Mouse (Mus musculus): ENCODE results near the gene Syngr2.

Syngr2 gene

DNA sequence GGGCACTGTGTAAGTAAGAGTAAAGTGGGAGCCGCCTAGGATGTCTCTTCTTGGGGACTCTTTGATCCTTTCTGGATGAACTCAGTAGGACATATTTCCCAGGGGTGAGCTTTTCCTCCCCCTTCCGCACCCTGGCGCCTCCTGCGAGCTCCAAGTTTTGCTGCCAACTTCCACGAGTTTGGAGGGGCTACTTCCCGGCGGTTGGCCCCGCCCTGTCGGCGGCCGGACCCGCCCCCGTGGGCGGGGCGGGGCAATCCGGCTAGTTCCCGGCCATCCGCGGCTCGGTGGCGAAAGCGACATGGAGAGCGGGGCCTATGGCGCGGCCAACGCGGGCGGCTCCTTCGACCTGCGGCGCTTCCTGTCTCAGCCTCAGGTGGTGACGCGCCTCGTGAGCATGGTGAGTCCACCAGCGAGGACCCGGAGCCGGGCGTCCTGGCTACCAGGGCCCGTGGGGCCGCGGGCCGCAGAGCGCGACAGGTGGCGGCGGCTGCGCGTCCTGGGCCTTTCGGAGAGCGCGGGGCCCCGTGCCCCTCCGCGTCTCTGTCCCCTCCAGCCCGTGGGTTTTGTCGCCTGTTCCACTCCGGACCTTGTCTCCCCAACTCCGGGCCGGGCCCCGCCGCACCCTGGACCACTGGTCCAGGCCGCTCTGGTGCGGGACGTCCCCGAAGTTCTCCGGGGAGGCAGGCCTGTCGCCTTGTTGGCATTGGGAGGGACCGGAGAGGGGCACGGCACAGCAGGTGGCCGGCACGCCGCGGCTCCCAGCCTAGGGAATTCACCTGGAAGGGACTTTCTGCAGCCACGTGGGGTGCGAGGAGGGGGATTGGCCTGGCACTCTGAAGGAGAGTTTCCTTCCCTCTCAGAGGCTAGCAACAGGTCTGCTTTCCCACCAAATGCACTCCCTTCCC lies at the start of gene Syngr2, which contains the start of gene Gm20708:
Gene Syngr2, plus strand, starts transcription at position 262 of the 905 bp plus-strand sequence.
Gene Gm20708, plus strand, starts transcription at position 262 of the 905 bp plus-strand sequence.
- DNase-seq (ENCODE audit: extremely low spot score, low read depth, low spot score) = no peak

DNA sequence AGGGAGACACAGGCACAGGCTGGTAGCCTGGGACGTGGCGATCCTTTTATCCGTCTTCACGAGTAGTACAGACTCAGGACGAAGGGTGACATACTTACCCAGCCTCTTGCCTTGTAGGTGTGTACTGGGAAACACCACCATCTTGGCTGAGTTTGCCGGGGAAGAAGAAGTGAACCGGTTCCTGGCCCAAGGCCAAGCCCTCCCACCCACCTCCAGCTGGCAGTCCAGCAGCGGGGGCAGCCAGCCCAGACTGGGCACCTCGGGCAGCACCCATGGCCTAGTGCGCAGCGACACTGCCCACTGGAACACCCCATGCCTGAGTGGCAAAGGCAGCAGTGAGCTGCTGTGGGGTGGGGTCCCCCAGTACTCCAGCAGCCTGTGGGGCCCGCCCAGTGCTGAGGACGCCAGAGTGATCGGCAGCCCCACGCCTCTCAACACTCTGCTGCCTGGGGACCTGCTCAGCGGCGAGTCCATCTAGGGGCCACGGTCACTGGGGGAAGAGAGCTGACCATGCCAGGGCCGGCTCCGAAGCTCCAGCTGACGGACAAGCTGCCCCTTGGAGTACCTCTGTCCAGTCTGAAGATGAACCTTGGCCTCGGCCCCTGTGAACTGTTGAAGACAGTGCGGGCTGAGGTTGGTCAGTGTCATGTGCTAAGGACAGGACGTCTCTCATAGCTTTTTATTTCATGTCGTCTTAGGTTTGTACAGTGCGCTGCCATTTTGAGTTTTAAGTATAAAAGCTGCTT lies 48.9 kb upstream of the Syngr2 start:
- DNase-seq (ENCODE audit: extremely low spot score, low read depth, low spot score) = no peak

DNA sequence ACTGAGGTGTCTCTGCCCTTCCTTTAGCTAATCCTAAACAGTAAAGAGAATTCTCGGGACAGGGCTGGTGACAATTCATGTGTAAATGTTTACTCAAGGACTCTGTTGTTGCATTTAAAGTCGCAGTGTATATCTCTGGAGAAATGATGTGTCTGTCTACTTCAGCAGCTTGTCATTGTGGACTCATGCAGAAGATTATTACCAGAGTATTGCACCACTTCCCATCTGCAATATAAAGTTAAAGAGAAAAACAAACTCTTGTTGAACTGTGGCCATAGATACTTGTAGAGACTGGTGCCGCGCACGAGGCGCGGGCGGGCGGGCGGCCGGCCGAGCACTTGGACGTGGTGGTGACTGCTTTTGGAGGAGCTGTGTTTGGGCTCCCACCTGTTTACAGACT lies 47.7 kb upstream of the Syngr2 start:
- no peak for DNase-seq (ENCODE audit: extremely low spot score, low read depth, low spot score)

DNA sequence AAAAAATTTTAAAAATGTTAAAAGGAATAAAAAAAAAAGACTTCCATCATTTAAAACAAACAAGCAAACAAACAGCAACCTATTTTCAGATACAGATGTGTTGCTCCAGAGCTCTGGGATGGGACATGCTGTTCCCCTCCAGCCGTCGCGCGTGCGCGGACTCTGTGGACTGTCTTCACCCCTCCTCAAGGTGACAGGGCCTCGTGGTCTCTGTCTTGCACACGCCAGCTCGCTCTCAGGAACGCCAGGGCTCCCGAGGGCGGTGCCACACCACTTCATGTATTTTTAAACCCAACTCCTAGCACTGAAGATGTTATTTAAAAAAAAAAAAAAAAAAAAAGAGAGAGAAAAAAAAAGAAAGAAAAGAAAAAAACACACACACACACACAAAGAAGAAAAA lies 47.2 kb upstream of the Syngr2 start:
- no peak for DNase-seq (ENCODE audit: extremely low spot score, low read depth, low spot score)

DNA sequence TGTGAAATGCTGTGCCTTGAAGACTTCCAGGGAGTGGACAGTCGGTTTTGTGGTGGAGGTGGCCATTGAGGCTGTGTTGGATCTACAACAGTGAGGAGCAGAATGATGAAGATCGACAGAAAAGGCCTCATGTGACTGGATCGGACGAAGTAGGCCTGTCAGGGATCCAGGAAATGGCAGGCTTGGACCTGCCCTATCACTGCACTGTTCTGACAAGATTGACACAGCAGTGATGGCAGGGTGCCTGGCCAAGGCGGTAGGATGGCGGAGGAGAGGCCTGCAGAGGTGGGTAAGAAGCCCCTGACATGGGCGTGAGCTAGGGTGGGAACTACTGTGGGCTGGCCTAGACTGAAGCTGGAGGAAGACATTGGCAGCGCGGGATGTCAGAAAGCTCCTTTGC lies 45.1 kb upstream of the Syngr2 start:
- DNase-seq (ENCODE audit: extremely low spot score, low read depth, low spot score) = no peak

DNA sequence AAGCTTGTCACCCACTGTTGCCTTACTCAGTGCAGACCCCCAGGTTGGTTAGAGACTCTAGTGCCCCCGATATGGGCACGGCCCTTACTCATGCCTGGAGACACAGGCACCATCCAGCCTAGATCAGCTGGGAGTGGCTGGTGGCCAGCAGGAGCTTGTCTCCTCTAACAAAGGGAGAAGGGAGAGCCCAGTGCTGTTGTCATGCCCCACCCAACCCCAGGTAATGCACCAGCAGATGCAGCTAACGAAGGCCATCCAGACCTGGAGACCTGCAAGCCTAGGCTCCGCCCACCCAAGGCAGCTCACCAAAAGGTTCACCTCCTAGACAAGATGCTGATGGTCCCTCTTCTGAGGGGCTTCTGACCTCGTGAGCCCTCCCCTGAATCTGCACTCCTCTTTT lies 44.1 kb upstream of the Syngr2 start:
- DNase-seq (ENCODE audit: extremely low spot score, low read depth, low spot score) = no peak

DNA sequence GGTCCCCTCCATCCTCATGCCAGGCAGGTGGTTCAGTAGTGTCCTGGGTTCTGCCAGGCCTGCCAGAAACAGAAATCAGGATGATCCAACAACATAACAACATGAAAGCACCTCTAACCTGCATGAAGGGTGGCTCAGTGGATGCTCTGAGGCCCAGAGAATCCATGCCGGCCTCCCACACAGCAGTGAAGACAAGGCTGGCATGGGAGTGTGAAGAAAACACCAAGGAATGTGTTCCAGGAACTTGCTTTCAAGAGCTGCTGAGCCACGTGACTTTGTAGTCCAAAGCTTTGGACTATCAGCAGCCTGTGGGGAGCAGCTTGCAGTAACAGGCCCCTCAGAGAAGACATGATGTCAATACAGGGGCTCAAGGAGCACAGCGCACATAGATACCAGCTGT lies 43.2 kb upstream of the Syngr2 start:
- no peak for DNase-seq (ENCODE audit: extremely low spot score, low read depth, low spot score)

DNA sequence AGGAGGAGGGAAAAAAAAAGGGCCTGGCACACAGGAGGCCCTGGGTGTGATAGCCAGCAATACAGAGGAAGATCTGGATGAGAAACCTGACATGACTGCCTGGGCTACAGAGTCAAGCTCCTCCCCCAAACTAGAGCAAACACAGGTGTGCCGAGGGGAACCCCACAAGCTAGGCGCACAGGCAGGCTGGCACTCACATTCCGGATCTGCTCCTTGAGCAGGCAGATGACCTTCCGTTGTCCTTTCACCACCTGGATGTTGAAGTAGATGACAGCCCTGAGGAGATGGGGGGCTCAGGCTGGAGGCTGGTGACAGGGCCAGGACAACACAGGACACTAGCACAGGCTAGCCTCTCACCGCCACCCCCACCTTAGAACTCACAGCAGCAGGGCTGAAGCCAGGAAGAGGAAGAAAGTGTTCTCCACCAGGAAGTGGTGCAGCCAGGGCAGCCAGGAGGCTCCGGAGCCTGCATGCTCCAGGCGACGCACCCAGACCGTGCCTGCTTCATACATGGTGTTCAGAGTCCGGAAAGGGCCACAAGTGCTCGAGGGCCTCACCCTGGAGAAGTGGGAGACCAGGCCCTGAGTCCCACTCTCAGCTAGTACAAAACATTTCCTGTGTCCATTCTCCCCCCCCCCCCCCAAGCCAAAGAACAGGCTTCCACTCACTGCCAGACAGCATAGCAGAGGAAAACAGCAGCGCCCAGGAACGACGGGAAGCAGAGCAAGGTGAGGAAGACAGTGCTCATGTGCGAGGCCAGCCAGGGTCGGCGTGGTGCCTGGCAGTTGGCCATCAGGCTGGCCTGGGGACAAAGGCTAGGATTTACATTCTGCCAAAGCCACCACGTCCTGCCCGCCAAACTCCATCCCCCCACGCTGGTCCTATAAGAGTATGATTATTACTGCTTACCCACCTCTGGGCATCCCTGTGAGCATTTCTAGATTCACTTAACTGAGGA lies 40.5 kb upstream of the Syngr2 start:
- no peak for DNase-seq (ENCODE audit: extremely low spot score, low read depth, low spot score)

DNA sequence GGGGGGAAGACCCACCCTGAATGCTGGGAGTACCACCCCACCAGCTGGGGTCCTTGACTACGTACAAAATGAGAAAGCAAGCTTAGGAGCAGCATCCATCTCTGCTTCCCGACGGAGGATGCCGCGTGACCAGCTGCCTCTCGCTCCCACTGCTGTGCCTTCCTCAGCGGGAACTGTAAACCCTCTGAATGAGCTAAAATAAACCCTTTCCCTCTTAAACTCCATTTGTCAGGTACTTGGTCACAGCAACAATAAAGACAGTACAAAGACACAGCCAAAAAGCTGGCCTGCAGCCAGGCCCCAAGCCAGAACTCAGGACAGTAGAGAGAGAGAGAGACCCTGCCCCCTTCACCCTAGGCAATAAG lies 39.8 kb upstream of the Syngr2 start:
- DNase-seq (ENCODE audit: extremely low spot score, low read depth, low spot score) = no peak

DNA sequence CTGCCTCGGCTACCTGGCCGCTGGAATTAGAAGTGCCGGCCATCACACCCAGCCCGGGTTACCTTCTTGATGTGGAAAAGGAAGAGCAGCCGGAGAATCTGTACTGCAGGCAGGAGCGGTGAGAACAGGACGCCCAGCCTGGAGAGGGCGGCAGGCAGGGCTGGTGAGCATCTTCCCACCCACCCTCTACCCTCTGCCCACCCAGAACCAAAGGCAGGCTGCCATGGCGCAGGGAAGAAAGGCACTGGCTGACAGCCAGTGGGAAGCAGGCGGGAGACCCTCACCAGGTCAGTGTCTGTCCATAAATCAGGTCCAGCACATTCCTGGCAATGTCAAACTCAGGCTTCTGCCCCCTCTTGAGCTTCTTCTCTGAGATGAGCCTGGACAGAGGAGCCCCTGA lies 39.1 kb upstream of the Syngr2 start:
- DNase-seq (ENCODE audit: extremely low spot score, low read depth, low spot score) = no peak

DNA sequence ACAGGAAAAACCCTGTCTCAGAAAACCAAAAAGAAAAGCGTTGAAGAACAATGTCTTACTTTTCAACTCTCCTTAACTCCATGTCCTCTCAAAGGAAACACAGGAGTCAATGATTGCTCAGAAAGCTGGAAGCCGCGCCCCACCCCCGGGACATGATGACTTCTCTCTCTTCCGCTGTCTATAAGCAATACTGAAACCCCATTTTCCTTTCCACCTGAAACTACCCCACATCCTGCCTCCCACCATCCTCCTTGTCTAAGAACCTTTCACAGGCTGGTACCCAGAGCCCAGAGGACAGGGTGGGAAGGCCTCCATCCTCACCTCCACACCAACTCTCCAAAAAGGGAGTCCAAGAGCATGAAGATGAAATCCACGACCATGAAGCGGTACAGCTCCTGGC lies 37.1 kb upstream of the Syngr2 start:
- DNase-seq (ENCODE audit: extremely low spot score, low read depth, low spot score) = no peak

DNA sequence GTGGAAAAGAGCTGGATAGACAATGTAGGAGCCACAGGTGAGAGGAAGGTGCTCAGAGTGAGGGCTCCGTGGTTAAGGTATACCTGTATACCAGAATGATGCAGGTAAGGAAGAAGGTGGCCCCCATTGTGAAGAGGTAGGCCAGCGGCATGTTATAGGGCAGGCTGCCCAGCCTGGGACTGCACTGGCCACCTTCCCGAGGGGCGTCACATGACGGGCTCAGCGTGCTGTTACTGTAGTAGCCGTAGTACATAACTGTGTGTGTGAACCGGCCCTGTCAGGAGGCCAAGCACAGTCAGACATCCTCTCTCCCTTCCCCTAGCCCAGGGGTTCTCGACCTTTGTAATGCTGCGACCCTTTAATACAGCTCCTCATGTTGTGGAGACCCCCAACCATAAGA lies 34.5 kb upstream of the Syngr2 start:
- no peak for DNase-seq (ENCODE audit: extremely low spot score, low read depth, low spot score)

DNA sequence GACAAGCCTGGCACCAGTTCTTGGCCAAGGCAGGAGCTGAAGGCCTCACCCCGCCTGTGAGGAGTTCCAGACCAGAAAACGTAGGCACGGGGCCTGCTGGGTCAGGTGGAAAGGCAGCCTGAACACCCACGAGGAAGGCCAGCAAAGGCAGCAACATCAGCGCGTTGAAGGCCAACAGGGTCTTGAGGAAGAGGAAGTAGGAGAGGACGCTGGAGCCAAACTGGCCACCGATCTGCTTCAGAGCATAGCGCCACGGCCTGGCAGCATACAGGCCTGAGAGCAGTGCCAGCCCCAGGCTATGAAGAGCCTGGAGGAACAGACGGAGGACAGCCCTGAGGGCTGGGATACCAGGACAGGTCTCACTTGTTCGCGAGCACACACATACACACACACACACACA lies 33.9 kb upstream of the Syngr2 start:
- no peak for DNase-seq (ENCODE audit: extremely low spot score, low read depth, low spot score)

DNA sequence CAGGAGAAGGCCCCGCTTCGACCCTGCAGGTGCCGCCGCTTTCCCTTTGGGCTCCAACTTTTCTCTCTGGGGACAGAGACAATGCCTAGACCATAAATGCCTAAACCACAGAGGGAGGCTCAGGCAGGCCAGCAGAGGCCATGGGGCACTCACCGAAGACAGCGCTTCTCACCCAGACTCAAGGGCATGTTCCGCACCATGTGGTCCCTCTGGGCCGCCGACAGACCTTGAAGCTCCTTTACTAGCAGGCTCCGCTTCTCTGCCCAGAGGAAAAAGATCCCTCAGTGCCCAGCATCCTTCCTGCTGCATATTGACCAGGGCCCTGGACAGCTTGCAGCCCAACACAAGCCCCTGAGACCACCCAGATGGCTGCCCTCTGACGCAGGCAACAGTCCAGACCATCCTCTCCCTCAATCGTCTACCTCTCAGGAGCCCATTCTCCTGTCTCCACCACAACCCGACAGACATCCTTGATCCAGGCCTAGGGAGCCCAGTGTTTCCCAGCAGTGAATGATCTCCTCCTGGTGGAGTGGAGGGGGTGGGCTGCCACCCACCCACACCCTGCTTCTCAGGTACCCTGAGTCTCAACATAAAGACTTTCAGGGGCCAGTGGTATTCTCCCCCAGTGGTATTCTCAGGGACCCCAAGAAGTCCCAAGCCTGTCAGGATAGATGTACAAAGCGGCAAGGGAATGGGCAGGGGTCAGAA lies 33.2 kb upstream of the Syngr2 start:
- DNase-seq (ENCODE audit: extremely low spot score, low read depth, low spot score) = no peak

DNA sequence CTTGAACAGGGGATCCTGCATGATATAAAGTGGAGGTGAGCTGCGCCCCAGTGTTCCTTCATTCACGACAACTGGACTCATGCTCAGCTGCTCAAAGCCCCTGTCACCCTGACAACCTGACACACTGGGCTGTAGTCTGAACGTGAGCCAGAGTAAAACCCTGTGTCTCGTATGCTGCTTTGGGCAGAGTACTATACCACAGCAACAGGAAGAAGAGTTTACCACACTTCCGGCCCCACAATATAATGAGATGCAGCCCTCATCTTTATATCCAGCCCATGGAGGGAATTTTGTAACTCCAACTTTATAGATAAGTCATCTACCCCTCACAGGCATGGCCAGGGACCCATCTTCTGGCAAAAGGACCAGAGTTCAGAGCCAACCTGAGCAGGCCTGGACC lies 32.4 kb upstream of the Syngr2 start:
- no peak for DNase-seq (ENCODE audit: extremely low spot score, low read depth, low spot score)

DNA sequence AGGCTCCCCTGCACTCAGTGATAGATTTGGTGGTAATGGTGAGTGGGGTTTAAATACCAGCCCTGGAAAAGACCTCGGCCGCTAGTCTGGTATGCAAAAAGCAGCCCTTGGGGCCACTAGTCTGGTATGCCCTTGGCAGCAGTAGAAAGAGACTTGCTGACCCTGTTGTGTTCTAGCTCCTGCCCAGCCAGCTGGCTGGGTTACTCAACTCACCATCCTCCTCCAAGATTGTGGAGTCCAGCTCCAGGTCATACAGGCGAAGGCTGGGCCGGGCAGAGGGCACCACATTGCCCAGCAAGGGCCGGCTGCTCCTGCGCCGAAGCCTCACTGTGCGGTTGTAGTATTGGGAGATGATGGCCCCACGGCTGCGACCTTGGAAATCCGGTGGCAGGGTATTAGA lies 31.4 kb upstream of the Syngr2 start:
- DNase-seq (ENCODE audit: extremely low spot score, low read depth, low spot score) = no peak

DNA sequence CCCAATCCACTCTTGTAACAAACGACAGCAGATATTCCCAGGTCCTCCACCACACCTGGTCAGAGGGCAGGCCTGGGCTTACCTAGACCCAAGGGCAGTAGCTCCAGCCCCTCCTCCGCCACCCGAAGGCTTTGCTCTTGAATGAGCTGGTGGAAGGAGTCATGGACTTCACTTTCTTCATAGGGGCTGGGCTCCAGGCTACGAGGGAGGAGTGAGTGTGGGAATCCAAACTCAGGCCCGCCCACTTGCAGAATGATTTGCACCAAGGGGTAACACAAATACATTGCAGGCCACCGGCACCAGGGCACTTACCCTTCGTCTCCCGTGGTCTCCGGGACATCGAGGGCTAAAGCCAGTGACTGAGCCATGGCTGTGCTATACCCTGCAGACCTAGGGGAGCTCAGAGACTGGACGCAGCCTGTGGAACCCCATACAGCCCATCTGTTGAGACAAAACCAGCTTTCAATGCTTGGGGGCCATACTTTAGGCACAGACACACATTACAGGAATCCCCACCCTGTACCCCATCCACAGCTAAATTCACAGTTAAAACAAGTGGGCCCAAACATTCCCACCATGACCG lies 30.5 kb upstream of the Syngr2 start:
- DNase-seq (ENCODE audit: extremely low spot score, low read depth, low spot score) = no peak

DNA sequence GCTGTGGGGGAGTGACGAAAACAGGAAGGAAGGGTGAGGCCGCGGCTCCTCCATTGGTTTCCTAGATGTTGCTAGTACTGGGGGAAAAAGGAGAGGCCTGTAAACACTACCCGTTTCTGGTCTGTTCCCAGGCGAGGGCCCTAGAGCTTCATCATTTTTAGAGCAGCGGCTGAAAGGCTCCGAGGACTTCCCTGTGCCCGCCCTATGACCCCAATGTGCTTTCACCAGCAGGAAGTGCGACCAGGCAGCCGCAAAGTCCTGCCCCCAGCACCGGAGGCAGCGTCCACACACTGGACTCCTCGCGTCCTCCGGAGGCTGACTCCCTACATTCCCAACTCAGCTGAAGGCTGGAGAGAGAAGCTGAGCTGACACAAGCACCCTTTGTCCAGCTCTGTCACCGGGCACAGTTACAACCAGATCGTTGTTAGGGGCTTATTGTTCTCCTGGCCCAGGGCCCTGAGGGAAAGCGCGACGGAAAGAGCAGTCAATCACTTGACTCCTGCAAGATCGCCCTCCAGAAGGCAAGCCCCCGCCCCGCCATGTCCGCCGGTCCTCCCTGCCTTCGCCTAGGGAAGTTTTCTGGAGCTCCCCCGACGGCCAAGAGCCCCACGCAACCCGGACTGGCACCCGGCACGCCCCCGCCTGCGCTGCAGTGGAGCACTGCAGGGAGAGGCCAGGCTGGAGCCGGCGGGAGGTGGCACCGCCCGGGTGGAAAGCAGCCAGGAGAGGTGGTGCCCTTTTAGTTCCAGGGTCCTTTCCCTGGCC lies 29.9 kb upstream of the Syngr2 start:
- DNase-seq (ENCODE audit: extremely low spot score, low read depth, low spot score) = no peak

DNA sequence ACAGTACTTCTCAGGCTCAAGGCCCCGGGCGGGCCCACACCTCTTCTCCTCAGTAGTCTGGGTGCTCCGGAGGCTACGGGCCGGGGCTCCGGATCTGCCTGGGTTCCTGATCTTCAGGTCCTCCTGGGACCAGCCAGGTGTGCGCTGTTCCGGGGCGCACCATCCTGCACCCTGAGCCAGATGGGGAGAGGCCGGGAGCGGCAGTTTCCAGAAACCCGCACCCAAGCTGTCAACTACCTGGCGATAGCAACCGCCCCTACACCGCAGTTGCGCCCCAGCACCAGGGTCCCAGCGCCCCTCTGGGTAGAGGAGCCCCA lies 29.3 kb upstream of the Syngr2 start:
- no peak for DNase-seq (ENCODE audit: extremely low spot score, low read depth, low spot score)

Measured in hindlimb bud, embryonic 11.5 days (tissue).